Mouse (Mus musculus): ENCODE results near the gene Cel. TPM values are rescaled to one million over a fixed set of nuclear protein-coding genes. Genes with fewer than 3 reads are reported as not detected.

Gene Cel
- total and polyA plus RNA-seq, 3 experiments, result not detected

- Histone ChIP-seq H3K36me3 (replicated peaks in 1 of 2; ENCODE audit: control insufficient read depth in 1 of 2, insufficient read depth in 1 of 2, low read length in 1 of 2) (no peaks in the 10 kb centered on the region), H3K27me3 (replicated peaks) (peaks cover 8% of the 10 kb centered on the region), H3K79me2 (replicated peaks; ENCODE audit: control insufficient read depth, extremely low read depth, insufficient read depth, poor library complexity, severe bottlenecking) (no peaks in the 10 kb centered on the region), H3K4me3 (replicated peaks in 1 of 3; ENCODE audit: low read depth in 2 of 3, low read length in 2 of 3, poor library complexity in 1 of 3) (no peak overlapping the region), H3K4me1 (ENCODE audit: control insufficient read depth in 1 of 2, insufficient read depth in 2 of 2) (peaks cover 0 to 23% of the 10 kb centered on the region in 2 experiments; a peak in 2 of 4 replicates), H3K4me2 (ENCODE audit: insufficient read depth, low read depth, poor library complexity, severe bottlenecking) (no peak overlapping the region), H3K9ac (ENCODE audit: insufficient read depth, low read depth) (no peak overlapping the region), H3K9me3 (replicated peaks; ENCODE audit: low read length) (peaks cover 5% of the 10 kb centered on the region), H3K27ac (ENCODE audit: insufficient read depth, low read depth) (no peak overlapping the region)
- in situ Hi-C loops (cut with MboI; ENCODE audit: low pct_ligation_motif_present, low pct_unique_long_range_greater_than_20kb, low sequenced_read_pairs) (no loop called here), dilution Hi-C loops (cut with MboI; ENCODE audit: extremely low pct_ligation_motif_present, extremely low pct_unique_long_range_greater_than_20kb, low sequenced_read_pairs) (no loop called here)
- DNase-seq (ENCODE audit: extremely low read depth), result no peak
- TF ChIP-seq SMC3 (IDR thresholded peaks at IDR 0.05; ENCODE audit: low read depth, low read length) (no peak), NRF1 (IDR thresholded peaks at IDR 0.05; ENCODE audit: low read depth, low read length) (no peak), MAX (IDR thresholded peaks at IDR 0.05; ENCODE audit: low read length) (no peak), ELF1 (IDR thresholded peaks at IDR 0.05; ENCODE audit: low read depth, low read length) (no peak), ZC3H11A (IDR thresholded peaks at IDR 0.05; ENCODE audit: low read depth, low read length) (no peak), MAFK (IDR thresholded peaks at IDR 0.05; ENCODE audit: insufficient replicate concordance, low read length) (no peak), MEF2A (IDR thresholded peaks at IDR 0.05; ENCODE audit: borderline replicate concordance, low read depth, low read length) (no peak), RCOR1 (conservative IDR thresholded peaks at IDR 0.05; ENCODE audit: low read depth, low read length) (no peak), KAT2A (IDR thresholded peaks at IDR 0.05; ENCODE audit: insufficient replicate concordance, low read length) (no peak), BHLHE40 (IDR thresholded peaks at IDR 0.05; ENCODE audit: low read depth, low read length) (no peak), CHD1 (IDR thresholded peaks at IDR 0.05; ENCODE audit: low read depth, low read length) (no peak), EP300 (IDR thresholded peaks at IDR 0.05; ENCODE audit: low read length) (no peak), POLR2A (IDR thresholded peaks at IDR 0.05; ENCODE audit: low read depth, low read length) (no peak), POLR2AphosphoS2 (IDR thresholded peaks at IDR 0.05; ENCODE audit: low read depth, low read length) (no peak), MYC (IDR thresholded peaks at IDR 0.05; ENCODE audit: low read depth, low read length) (no peak), ZNF384 (IDR thresholded peaks at IDR 0.05; ENCODE audit: low read depth, low read length) (no peak), E2F4 (IDR thresholded peaks at IDR 0.05; ENCODE audit: insufficient replicate concordance, low read depth, low read length) (no peak)
Measured at GRCm38 (mm10) chr2:28599569-28599900, 36.3 kb upstream of the Cel start.

- no peaks in the 10 kb centered on the region for H3K36me3 ChIP-seq (replicated peaks in 1 of 2; ENCODE audit: control insufficient read depth in 1 of 2, insufficient read depth in 1 of 2, low read length in 1 of 2)
- H3K27ac ChIP-seq (ENCODE audit: insufficient read depth, low read depth), result no peak overlapping the region
- no peaks in the 10 kb centered on the region for H3K79me2 ChIP-seq (replicated peaks; ENCODE audit: control insufficient read depth, extremely low read depth, insufficient read depth, poor library complexity, severe bottlenecking)
- no peak overlapping the region for H3K4me2 ChIP-seq (ENCODE audit: insufficient read depth, low read depth, poor library complexity, severe bottlenecking)
- H3K9me3 ChIP-seq (replicated peaks; ENCODE audit: low read length), result peaks cover 5% of the 10 kb centered on the region
- H3K4me1 ChIP-seq (ENCODE audit: control insufficient read depth in 1 of 2, insufficient read depth in 2 of 2), result peaks cover 0 to 23% of the 10 kb centered on the region in 2 experiments; a peak in 2 of 4 replicates
- dilution Hi-C loops (cut with MboI; ENCODE audit: extremely low pct_ligation_motif_present, extremely low pct_unique_long_range_greater_than_20kb, low sequenced_read_pairs), result no loop called here
- TF ChIP-seq POLR2A (IDR thresholded peaks at IDR 0.05; ENCODE audit: low read depth, low read length) (no peak), EP300 (IDR thresholded peaks at IDR 0.05; ENCODE audit: low read length) (no peak), MEF2A (IDR thresholded peaks at IDR 0.05; ENCODE audit: borderline replicate concordance, low read depth, low read length) (no peak), UBTF (IDR thresholded peaks at IDR 0.05; ENCODE audit: low read depth, low read length) (no peak), E2F4 (IDR thresholded peaks at IDR 0.05; ENCODE audit: insufficient replicate concordance, low read depth, low read length) (no peak)
- H3K27me3 ChIP-seq (replicated peaks), result peaks cover 11% of the 10 kb centered on the region
- H3K9ac ChIP-seq (ENCODE audit: insufficient read depth, low read depth), result no peak overlapping the region
- no peak overlapping the region for H3K4me3 ChIP-seq (replicated peaks in 1 of 3; ENCODE audit: low read depth in 2 of 3, low read length in 2 of 3, poor library complexity in 1 of 3)
- no peak for DNase-seq (ENCODE audit: extremely low read depth)
- in situ Hi-C loops (cut with MboI; ENCODE audit: low pct_ligation_motif_present, low pct_unique_long_range_greater_than_20kb, low sequenced_read_pairs), result no loop called here
Measured at GRCm38 (mm10) chr2:28598692-28599568, 35.7 kb upstream of the Cel start.

Data from CH12.LX (cell line).